Mouse (Mus musculus) adrenal gland, postnatal 4 days (tissue): ENCODE measurements at regions not wholly inside any gene's neighbourhood (a gene's known extent, or its start where the extent isn't known, plus 50 kb on each side); places are given as distances from the start of the nearest gene placed in this dataset.

Source experiments
- DNase-seq, 2 experiments: peaks; one replicate each; pipeline ENCODE4 v3.0.0; 2021 to 2022; ENCODE audit warnings: low spot score in 2 of 2, mixed read lengths in 2 of 2

GRCm38 (mm10) chr13:71053361-71054264 is 212.0 kb upstream of the Adamts16 start:
- DNase-seq: no peak

DNA sequence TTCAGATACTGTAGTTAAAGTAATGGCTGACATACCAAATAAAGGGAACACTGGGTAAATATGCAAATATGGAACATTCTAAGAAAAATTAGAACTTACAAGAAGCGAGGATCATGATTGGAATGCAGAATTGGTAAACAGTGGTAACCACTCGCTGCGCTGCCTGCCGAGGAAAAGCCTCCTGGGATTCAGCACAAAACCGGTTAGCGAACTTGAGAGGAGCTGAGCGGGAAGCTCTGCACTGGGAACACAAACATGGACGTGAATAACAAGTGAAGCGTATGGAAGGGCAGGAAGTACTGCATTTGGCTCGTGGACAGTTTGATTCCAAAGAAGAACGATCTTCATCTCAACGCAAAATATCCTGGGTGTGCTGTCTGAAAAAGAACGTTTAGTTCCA is 209.0 kb upstream of the Adamts16 start:
- DNase-seq: no peak

GRCm38 (mm10) chr13:71036000-71036399 is 194.4 kb upstream of the Adamts16 start:
- DNase-seq: no peak

DNA sequence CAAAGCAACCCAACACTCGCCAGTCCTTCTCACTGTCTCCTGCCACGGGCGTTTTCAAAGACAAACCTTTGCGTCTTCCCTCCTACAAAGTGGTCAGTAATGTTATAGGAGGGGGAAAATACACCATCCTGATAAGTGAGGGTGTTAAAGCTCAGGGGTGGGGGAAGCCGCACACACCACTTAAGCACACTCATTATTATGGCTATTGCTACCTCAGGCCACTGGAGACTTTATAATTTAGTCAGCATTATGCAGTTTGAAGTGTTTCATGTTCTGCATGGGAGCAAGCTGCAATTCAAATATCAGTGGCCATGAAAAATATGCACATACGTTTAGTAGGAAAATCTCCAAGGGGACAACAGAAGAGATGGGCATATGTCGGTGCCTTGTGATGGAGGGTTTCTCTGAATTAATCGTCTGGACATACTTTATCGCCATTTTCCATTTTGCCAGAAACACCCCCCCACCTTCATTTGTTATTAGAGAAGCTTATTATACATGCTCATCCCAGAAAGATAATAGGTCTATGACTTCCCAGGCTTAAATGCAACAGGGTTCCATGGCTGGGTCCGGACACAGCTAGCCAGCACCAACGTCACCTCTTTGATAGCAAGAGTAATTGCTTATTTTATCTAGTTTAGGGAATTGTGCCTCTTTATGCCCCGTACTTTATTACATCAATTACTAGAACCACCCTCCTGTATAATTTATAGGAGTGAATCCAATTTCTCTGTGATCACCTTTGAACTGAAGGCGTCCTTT is 193.5 kb upstream of the Adamts16 start:
- DNase-seq: no peak

- DNase-seq: peak in 1 of 2 experiments; percentile 6
Measured at GRCm38 (mm10) chr13:71008216-71008615, 166.6 kb upstream of the Adamts16 start.

GRCm38 (mm10) chr13:71006117-71006516 is 164.5 kb upstream of the Adamts16 start:
- DNase-seq: peak in 1 of 2 experiments; percentile 5

DNA sequence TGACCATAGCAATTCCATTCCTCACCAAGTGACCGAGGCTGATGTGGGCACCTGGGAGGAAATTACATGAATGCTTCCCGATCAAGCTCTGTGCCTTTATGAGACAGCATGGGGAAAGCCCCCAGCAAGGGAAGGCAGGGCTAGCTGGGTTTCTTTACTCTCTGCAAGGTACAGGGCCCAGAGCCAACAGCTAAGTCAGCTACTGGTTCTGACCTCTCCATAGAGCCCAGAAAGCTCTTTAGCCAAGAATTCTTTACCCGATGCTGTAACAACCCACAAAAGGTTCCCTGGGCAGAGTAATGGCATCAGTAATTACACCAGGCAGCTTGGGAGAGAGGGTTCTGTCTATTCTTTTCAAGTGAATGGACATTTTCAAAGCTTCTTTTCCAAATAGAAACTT is 161.9 kb upstream of the Adamts16 start:
- DNase-seq: no peak

GRCm38 (mm10) chr13:71001278-71001677 is 159.7 kb upstream of the Adamts16 start:
- DNase-seq: peak; percentile 6 to 9

GRCm38 (mm10) chr13:71000422-71001008 is 158.9 kb upstream of the Adamts16 start:
- DNase-seq: no peak

DNA sequence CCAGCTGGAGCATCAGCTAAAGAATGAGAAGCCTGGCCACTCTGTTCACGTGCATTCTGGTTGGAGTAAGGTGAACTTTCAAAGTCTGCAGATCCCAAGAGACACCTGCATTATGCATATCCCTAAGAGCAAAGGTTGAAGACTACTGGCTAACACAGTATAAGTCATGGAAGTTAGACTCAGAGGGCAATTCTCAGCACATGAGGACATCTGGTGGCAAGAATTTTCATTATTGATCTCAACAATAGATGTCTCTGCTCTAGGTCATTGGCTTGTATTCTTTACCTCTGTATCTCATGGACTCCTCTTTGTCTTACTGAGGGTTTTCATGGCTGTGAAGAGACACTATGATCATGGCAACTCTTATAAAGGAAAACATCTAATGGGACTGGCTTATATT is 151.9 kb upstream of the Adamts16 start:
- DNase-seq: no peak

DNA sequence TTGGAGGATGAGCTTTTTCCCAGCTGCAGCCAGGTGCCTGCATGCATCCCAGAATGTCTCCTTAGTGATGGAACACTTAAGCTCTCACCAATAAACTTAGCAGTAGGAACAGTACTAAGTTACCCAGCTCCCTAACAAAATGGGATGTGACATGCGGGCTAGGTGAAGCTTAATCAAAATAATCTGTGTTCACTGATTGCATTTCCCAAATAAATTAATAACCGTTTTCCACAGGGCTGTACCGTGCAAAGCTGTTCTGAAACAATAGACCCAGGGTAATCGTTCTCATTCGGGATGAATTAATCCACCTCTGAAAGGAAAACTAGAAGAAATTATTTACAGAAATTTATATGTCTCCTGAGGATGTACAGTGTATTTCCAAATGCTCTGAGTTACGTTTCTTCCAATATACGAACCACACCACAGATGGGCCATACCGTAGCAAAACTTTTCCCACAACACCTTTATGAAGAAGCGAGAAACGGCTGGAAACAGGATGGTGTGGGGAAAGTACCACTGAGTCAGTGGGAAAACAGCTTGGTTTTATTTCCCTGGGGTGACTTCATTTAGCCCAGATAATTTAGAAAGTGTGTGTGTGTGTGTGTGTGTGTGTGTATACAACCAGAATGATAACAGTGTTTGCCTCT is 148.5 kb upstream of the Adamts16 start:
- DNase-seq: no peak

DNA sequence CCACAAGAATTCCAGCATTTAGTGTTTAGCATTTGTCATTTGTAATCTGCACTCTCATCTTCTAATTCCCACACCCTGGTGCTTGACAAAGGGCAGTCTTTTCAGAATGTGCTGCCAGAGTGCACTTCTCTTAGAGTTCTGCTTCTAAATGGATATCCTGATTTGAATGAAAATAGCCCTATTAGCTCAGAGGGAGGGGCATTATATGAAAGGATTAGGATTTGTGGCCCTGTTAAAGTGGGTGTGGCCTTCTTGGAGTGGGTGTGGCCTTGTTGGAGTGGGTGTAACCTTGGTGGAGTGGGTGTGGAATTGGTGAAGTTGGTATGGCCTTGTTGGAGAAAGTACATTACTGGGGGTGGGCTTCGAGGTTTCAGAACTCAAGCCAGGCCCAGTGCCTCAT is 137.7 kb upstream of the Adamts16 start:
- no peak for DNase-seq

DNA sequence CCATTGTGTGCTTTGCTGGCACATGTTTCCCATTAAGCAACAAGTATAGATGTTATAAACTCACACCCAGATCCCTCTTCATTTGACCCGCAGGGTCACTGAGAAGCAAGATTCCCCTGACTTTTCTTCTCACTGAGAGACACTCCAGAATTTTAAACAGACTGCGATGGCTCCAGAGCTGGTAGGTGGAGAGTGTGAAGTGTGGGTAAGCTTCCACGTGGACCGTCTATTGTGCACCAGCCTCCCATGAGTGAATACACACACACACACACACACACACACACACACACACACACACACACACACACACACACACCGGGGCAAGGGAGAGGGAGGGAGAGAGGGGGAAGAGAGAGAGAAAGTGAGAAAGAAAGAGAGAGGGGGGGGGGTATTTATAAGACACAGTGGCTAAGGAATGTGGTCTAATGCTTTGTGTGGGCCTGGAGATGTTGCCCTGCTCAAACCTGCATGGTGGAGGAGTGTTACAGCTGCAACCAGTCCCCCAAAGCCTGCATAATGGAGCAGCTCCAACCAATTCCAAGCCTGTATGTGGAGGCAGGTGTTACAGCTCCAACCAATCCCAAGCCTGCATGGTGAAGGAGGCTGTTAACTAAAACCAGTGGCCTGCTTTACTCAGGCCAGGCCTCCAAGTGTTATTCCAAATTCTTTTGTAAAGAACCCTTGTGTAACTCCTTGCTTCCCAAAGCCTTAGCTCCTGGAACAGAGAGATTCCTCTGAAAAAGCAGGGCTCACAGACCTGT is 137.1 kb upstream of the Adamts16 start:
- no peak for DNase-seq

- DNase-seq: no peak
Measured at GRCm38 (mm10) chr13:70969596-70969995, 128.0 kb upstream of the Adamts16 start.

- no peak for DNase-seq
Measured at GRCm38 (mm10) chr13:70967781-70968180, 126.2 kb upstream of the Adamts16 start.

GRCm38 (mm10) chr13:70963384-70963783 is 121.8 kb upstream of the Adamts16 start:
- no peak for DNase-seq

DNA sequence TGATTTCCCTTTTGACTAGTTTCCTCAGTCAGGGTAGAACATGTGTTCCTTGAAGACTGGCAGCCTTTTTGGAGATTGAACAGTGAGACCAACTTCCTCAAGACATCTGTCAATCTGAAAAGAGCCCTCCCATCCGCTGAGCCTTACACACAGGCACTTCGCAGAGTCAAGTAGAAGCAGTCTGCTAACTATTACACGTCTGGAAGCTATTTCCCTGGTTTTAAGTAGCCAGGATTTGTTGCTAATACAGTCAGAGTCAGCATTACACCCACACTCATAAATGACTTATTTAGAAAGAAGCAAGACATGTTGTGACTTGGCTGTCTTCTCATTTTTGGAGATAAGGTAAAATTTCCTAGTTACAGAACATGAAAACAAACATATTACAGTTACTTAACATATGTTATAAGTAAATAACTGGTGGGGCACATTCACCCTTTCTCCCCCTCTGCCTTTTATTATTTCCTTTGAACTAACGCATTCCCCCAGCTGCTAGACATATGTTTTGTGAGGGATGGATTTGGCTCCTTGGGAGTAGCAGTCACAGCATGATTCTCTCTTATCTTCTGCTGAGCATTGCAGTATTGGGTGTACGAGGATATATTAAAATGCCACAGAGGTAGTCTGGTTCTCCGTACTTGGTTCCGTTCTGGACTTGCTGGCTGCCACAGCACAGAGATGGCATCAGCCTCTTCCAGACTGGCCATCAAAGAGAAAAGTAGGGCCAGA is 92.9 kb upstream of the Adamts16 start:
- no peak for DNase-seq

- no peak for DNase-seq
Measured at GRCm38 (mm10) chr13:70913834-70914233, 72.2 kb upstream of the Adamts16 start.

DNA sequence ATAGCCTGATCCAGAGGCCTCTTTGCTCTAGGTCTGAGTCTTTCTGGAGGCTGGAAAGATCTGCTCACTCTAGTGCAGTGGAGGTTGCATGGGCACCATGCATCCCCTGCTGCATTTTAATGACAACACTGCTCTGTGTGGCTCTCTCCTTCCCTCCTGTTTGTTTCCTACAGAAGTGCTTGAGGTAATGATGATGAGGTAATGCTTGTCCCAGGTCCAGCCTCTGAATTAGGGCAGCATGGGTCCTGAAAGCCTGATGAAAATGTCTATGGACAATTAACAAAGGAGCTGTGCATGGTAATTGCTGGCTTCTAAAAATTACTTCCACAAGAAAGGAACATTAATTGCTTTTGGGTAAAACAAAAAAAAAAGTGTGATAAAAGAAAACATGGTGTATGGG is 69.3 kb upstream of the Adamts16 start:
- no peak for DNase-seq

DNA sequence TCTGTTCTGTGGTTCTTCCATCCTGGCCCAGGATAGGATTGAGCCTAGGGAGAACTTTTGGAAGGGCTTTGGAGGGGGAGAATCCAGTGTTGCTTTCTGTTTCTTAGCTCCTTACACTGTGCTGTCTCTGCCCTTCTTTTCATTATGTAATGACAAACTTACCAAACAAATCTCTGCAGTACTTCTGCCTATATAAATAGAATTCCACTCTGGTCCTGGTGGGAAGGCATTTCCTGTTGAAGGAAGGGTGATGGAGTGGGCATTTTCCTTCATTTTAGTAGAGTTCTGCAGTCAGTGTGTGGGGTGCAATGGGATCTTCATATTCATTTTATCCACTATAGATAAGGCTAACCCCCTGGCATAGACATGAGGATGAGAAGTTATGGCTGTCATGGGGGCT is 63.2 kb upstream of the Adamts16 start:
- no peak for DNase-seq
